Mouse (Mus musculus) cerebellum, adult 11-12 months (tissue): ENCODE measurements around the gene Camta1.
A peak's percentile ranks its signal among the peaks of the same experiment; 100 is the strongest.

Source experiments
- DNase-seq: peaks from one replicate; pipeline ENCODE4 v3.0.0; 2022

The Camta1 gene

DNA sequence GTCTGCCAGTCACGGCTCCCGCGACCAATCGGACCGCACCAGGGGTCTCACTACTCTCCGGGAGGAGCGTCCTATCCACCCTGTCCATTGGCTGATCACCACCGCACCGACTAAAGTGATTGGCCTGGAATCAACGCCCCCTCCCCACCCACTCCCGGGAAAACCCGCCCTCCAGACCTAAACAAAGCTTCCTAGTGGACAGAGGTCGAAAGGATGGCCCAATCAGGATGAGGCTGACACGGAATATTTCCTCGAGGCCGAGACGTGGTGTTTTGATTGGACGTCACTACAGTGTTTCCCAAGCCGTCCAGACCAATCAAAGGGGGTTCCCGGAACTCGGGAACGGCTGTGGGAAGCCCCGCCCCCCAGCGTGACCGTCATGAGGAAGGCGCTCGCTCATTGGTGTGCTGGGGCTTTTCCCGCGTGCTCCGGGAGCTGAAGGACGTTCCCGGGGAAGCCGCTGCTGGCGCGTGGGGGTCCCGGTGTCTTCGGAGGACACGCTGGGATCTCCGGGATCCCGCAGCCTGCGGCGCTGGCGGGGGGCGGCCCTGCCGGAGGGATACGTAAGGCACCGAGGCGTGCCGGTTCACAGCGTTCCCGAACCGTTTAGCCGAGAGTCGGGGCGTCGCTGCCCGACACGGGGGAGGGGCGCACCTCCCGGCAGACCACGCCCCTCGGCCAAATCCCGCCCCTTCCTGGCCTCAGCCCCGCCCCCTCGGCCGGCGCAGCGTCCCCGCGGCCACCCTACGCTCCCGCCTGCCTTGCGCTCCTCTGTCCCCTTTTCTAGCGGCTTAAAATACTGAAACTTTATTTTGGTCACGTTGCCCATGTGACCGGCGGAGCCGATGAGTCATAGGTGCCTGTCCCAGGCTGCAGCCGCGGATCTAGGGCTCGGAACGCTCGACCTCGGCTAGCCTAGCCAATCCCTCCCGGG lies at the start of gene Camta1:
TSS of gene Camta1 (minus strand) at position 71 of the 934 bp plus-strand sequence.
- DNase-seq, result peak; percentile 100

DNA sequence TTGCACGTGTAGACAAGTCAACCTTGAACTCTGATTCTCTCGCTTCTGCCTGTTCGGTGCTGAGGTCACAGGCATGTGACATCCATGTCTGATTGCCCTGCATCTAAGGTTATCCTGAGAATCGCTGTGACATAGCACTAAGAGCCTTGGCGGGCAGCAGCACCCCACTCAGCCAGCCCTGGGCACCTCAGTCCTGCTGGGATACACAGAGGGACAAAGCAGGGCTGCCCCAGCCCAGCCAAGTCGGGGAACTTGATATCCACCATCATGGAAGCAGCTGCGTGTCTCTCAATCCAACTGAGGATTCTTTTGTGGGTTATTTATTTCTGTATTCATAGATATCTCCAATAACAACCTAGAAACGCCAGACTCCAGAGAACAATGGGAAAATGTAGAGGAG lies 47.1 kb upstream of the Camta1 start:
- no peak for DNase-seq

DNA sequence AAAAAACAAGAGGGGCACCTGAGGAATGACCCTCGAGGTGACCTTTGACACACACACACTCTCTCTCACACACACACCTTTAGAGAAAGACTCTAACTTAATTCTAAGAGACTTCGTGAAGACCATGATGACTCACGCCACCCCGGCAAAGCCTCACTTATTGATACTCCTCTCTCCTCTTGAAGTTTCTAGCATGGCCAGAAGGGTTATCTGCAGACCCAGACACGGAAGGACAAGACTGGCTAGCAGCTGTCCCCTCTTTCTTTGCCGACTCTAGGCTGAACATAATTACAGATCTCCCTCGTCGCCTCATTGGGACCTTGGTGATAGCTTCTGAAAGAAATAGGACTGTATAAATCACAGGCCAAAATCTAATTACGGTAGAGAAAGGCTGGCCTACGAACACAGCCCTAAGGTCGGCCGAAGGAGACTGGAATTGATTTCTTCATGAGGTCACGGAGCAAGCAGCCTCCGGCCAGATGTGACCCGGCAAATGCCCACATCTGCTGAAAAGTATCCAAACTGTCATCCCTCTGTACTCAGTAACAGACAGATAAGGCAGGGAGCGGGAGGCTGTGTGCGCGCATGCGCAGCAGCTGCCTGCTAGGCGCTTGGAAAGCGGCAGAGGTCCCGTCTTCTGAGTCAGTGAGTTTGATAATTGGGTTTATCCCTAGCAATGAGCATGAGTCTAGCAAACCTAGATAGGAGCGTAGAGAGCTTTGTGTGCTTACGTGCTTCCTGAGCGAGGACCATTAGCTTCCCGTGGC lies 46.1 kb upstream of the Camta1 start:
- DNase-seq, result no peak

- DNase-seq, result no peak
These were observed 43.9 kb upstream of the Camta1 start for GRCm38 (mm10) chr4:151905621-151906020.

GRCm38 (mm10) chr4:151904098-151904497 lies 42.4 kb upstream of the Camta1 start:
- DNase-seq, result no peak

GRCm38 (mm10) chr4:151902689-151903241 lies 41.1 kb upstream of the Camta1 start:
- DNase-seq, result peak; percentile 69

GRCm38 (mm10) chr4:151902046-151902688 lies 40.5 kb upstream of the Camta1 start:
- DNase-seq, result no peak

- DNase-seq, result no peak
These were observed 39.7 kb upstream of the Camta1 start for GRCm38 (mm10) chr4:151901422-151901821.

- no peak for DNase-seq
These were observed 39.1 kb upstream of the Camta1 start for GRCm38 (mm10) chr4:151900735-151901134.

DNA sequence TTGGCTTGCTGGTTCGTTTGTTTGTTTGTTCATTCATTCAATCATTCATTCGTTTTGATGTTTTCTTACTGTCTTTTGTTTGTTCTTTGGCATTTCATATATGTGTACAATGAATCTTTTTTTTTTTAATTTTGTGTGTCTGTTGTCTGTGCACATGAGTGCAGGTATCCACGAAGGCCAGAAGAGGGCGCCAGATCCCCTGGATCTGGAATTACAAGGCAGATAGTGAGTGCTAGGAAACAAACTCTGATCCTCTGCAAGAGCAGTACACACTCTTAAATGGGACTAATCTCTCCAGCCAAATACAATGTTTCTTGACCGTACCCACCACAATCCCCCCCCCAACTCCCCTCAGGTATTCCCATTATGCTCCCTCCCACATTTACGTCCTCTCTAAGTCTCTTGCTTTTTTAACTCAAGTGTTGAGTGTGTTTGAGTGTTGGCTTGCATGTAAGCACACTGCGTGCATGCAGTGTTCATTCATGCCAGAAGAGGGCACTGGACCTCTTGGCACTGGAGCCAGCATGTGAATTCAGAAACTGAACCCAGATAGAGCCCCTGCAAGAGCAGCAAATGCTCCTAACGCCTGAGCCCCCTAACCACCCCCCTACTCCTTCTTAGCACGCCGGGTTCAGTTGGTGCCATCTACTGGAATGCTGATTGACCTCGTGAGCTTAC lies 38.2 kb upstream of the Camta1 start:
- no peak for DNase-seq

DNA sequence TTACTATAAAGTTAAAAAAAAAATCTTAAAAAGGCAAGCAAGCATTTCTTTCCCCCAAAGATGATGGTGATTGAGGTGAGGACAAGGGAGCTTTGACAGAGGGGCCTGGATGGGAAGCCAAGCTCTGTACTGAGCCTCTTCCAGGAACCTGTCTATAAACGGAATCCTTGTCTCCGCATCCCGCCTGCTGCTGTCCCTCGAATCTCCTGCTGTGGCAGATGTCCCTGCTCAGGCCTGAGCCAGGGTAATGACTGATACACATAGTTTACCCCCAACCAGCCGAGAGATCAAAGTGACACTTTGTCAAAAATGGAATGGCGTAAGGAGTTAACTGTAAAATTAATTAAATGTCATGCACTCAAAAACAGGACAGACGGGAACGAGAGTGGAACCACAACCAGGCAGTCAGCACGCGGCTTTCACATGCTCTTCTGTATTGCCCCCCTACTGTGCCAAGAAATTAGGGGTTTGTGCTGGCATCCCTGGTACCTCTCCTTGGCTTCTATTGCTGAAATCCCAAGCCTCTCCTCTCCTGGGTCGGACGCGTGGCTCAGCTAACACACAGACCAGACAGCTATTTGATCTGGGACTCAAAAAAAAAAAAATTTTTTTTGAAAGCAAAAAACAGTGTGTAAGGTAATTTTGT lies 37.0 kb upstream of the Camta1 start:
- no peak for DNase-seq

DNA sequence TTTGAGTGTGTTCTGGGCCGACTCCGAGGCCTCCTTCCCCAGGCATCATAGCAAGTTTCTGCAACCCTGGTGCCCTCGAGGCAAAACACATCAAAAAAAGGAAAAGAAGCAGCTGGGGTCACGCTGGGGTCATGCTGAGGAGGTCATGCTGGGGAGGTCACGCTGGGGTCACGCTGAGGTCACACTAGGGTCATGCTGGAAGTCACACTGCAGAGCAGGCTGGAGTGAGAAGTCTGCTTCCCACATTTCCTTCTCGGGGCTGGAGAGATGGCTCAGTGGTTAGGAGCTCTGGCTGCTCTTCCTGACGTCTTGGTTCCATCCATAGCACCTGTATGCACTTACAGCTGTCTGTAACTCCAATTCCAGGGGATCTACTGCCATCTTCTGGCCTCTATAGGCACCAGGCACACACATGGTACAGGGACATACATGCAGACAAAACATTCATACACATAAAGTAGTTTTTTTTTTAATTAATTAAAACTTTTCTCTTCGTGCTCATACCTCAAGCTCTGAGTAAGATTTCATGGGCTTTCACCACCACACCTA lies 35.5 kb upstream of the Camta1 start:
- no peak for DNase-seq

DNA sequence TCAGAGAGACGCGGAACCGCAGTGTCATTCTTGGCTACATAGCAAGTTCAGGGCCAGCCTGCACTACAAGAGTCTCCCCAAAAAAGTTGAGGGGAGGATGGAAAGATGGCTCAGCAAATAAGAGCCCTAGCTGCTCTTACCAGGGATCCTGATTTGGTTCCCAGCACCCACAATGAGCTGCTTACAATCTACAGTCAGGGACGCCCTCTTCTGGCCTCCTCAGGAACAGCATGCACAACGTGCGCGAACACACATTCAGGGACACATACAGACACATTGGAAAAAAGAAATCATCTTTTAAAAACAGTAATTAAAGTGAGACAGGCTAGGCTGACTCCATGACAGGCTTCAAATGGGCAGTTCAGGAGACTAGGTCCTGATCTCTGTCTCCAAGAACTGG lies 33.9 kb upstream of the Camta1 start:
- DNase-seq, result no peak

DNA sequence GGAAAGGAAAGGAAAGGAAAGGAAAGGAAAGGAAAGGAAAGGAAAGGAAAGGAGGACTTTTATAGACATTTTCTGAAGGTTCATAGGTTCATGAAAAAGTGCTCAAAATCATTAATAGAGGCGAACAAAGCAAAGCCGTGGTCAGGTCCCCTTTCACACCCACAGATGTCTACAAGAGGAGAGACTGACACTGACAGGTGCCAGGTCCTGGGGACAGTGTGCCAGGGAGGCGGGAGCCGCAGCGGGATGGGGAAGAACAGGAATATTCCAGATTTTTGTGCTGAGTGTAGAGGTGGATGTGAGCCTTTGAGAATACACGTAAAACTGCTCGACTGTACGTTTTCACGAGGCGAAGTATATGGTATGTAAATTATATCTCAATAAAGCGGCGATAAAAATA lies 33.2 kb upstream of the Camta1 start:
- no peak for DNase-seq

DNA sequence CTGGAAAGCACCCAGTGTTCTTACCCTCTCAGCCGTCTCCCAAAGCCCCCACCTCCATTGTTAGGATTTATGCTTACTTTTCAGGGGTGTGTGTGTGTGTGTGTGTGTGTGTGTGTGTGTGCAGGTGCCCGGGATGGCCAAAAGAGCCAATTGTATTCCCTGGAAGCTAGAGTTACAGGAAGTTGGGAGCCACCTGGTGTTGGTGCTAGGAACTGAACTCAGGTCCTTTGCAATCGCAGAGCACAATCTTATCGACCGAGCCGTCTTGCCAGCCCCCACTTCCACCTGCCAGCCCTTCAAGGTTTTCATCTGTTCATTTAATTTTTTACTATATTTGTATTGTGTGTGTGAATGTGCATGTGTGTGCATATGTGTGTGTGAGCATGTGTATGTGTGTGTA lies 31.6 kb upstream of the Camta1 start:
- no peak for DNase-seq

DNA sequence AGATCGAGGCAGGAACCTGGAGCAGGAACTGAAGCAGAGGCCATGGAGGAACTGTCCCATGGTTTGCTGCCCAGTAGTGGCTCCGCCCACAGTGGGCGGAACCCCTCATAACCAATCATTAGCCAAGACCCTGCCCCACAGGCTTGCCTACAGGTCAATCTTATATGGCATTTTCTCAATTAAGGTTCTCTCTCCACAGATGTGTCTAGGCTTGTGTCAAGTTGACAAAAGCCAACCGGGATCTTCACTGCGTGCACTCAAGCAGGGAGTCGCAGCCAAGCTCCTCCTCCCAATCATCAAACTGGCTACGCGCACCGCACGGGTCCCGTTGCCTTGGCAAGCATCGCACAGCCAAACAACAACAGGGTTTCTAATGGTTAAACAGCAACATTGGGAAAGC lies 19.9 kb upstream of the Camta1 start:
- no peak for DNase-seq

GRCm38 (mm10) chr4:151880044-151880690 lies 18.5 kb upstream of the Camta1 start:
- no peak for DNase-seq

DNA sequence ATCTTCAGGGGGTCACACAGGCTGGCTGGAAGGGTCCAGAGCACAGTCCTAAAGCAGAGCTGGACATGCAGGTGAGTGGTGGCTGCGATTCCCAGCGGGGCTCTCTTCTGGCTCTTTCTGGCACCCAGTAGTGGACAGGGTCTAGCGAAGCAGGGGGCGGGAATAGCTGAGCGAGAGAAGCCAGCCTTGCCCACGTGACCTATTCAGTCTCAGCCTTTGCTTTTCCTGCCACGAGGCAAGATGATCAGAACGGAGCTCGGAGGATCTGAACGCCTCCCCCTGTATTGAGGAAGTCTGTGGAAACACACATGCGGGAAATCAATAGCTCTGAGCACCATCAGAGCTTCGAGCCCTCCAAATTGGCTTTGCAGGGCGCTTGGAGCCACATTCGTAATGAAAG lies 14.7 kb upstream of the Camta1 start:
- no peak for DNase-seq

GRCm38 (mm10) chr4:151863511-151863910 lies 1.8 kb upstream of the Camta1 start:
- DNase-seq, result peak; percentile 56

DNA sequence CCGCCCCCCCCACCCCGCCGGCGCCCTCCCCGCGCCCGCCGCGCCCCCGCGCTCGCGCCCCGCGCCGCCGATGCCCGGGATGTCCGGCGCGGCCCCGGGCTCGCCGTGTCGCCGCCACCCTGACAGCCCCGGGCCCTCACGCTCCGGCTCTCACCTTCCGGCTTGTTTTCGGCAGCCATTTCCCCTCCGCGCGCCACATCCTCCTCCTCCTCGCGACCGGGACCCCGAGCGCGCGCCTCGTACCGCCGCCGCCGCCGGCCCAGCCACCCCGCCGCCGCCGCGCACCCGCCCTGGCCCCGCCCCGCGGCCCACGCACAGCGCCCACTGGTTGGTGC lies 238 bp downstream of the Camta1 start:
- DNase-seq, result no peak
